Mouse (Mus musculus) spleen, adult 2 months (tissue): ENCODE data around the gene Gm20388.

Experiments
- CTCF ChIP-seq: fragments of 200-500 bp; IDR thresholded peaks from 2 replicates; pipeline ENCODE4 v1.5.1; 2011; ENCODE audit warnings: mild to moderate bottlenecking, inconsistent platforms; ENCODE audit not compliant: insufficient read depth, insufficient read length, insufficient replicate concordance; ENCODE audit errors: extremely low read depth
- POLR2A ChIP-seq: fragments of 200-500 bp; IDR thresholded peaks from 2 replicates; pipeline ENCODE4 v1.6.1; 2011; ENCODE audit warnings: low read depth, low read length, inconsistent platforms

- TF ChIP-seq CTCF (no peak), POLR2A (no peak)
Measured at GRCm38 (mm10) chr8:123958130-123958529, 4047.5 kb downstream of the Gm20388 start.
